Mouse (Mus musculus) lung, embryonic 15.5 days (tissue): ENCODE measurements around the gene Shroom3. TPM values are rescaled to one million over a fixed set of nuclear protein-coding genes. Genes with fewer than 3 reads are reported as not detected.

ENCODE experiments used
- ATAC-seq: fragments of 200-750 bp; cut with Nextera tagmentation; 2 replicates; pipeline ENCODE4 v1.8.0; 2017; ENCODE audit warnings: moderate number of reproducible peaks, borderline replicate concordance; ENCODE audit not compliant: low FRiP score, low TSS enrichment; ENCODE audit errors: extremely low read depth
- H3K27ac ChIP-seq: fragments of 300-500 bp; sonication (generic); 2 replicates; pipeline ENCODE4 v1.5.1; 2015; ENCODE audit warnings: moderate library complexity, mild to moderate bottlenecking, inconsistent platforms
- H3K27me3 ChIP-seq: fragments of 300-500 bp; sonication (generic); 2 replicates; pipeline ENCODE4 v1.6.1; 2015; ENCODE audit warnings: inconsistent platforms
- H3K36me3 ChIP-seq: fragments of 300-500 bp; sonication (generic); 2 replicates; pipeline ENCODE4 v1.6.1; 2015; ENCODE audit warnings: inconsistent platforms
- H3K4me1 ChIP-seq: fragments of 300-500 bp; sonication (generic); 2 replicates; pipeline ENCODE4 v1.6.1; 2015; ENCODE audit warnings: inconsistent platforms
- H3K4me2 ChIP-seq: fragments of 300-500 bp; sonication (generic); 2 replicates; pipeline ENCODE4 v1.6.1; 2015; ENCODE audit warnings: inconsistent platforms, mild to moderate bottlenecking, moderate library complexity
- H3K4me3 ChIP-seq: fragments of 300-500 bp; sonication (generic); 2 replicates; pipeline ENCODE4 v1.5.1; 2015; ENCODE audit warnings: mild to moderate bottlenecking, inconsistent platforms
- H3K9ac ChIP-seq: fragments of 300-500 bp; sonication (generic); 2 replicates; pipeline ENCODE4 v1.6.1; 2015; ENCODE audit warnings: inconsistent platforms
- H3K9me3 ChIP-seq: fragments of 300-500 bp; sonication (generic); 2 replicates; pipeline ENCODE4 v1.6.1; 2016; ENCODE audit warnings: inconsistent platforms
- WGBS: fragments of 180-500 bp; shearing (Covaris S2); methylation state at CpG from one replicate; pipeline ENCODE4 v1.1.7; 2015; 5-methylcytosine and 5-hydroxymethylcytosine counted together
- polyA plus RNA-seq: library from polyadenylated mRNA; unstranded; fragments of >200 nt; fragmentation: Nextera tagmentation; extraction: Ambion mirVana; gene quantifications from 2 replicates; pipeline ENCODE4 v1.2.1, GENCODE M21; 2015

Shroom3 gene
- polyA plus RNA-seq, 1 experiment from 2014 or later = 5.3 TPM

- Histone ChIP-seq H3K36me3 (no peaks in the 10 kb centered on the region), H3K9ac (no peak overlapping the region), H3K4me2 (no peak overlapping the region), H3K4me3 (no peak overlapping the region), H3K4me1 (peaks cover 45% of the 10 kb centered on the region), H3K27ac (peak overlapping the region; percentile 20; the same call in 1 of the 2 replicates), H3K9me3 (no peaks in the 10 kb centered on the region), H3K27me3 (no peaks in the 10 kb centered on the region)
- ATAC-seq = peak; percentile 66; the same call in 1 of the 2 replicates
- 36% methylated on average over 6 of the region's 6 CpGs for WGBS
Measured at GRCm38 (mm10) chr5:92930557-92930956, 247.3 kb downstream of the Shroom3 start.

GRCm38 (mm10) chr5:92931298-92931697 lies 248.1 kb downstream of the Shroom3 start:
- no peaks in the 10 kb centered on the region for H3K27me3 ChIP-seq
- H3K4me1 ChIP-seq = peaks cover 42% of the 10 kb centered on the region
- peak overlapping the region; percentile 26 for H3K27ac ChIP-seq
- 0 out of 2 replicates have a peak, but pooled peaks have one; percentile 40 for ATAC-seq
- no peaks in the 10 kb centered on the region for H3K36me3 ChIP-seq
- 38% methylated on average over 16 of the region's 16 CpGs for WGBS
- H3K4me3 ChIP-seq = no peak overlapping the region
- H3K9me3 ChIP-seq = no peaks in the 10 kb centered on the region
- 0 out of 2 replicates have a peak overlapping the region, but pooled peaks have one; percentile 2 for H3K4me2 ChIP-seq
- no peak overlapping the region; the same call in 1 of the 2 replicates for H3K9ac ChIP-seq

GRCm38 (mm10) chr5:92933010-92933409 lies 249.8 kb downstream of the Shroom3 start:
- ATAC-seq = no peak
- Histone ChIP-seq H3K27me3 (no peaks in the 10 kb centered on the region), H3K9me3 (no peaks in the 10 kb centered on the region), H3K4me3 (no peak overlapping the region), H3K36me3 (no peaks in the 10 kb centered on the region), H3K4me2 (no peak overlapping the region), H3K9ac (no peak overlapping the region), H3K4me1 (peaks cover 34% of the 10 kb centered on the region), H3K27ac (no peak overlapping the region)
- WGBS = 66% methylated on average over 10 of the region's 10 CpGs

- Histone ChIP-seq H3K27ac (no peak overlapping the region), H3K4me3 (no peak overlapping the region), H3K9me3 (no peaks in the 10 kb centered on the region), H3K4me2 (no peak overlapping the region), H3K9ac (no peak overlapping the region), H3K4me1 (peaks cover 34% of the 10 kb centered on the region), H3K27me3 (no peaks in the 10 kb centered on the region), H3K36me3 (no peaks in the 10 kb centered on the region)
- no peak for ATAC-seq
- WGBS = 81% methylated on average over 7 of the region's 7 CpGs
Measured at GRCm38 (mm10) chr5:92933599-92934217, 250.5 kb downstream of the Shroom3 start.

GRCm38 (mm10) chr5:92934269-92934939 lies 251.2 kb downstream of the Shroom3 start:
- Histone ChIP-seq H3K27ac (no peak overlapping the region), H3K27me3 (no peaks in the 10 kb centered on the region), H3K4me1 (peaks cover 34% of the 10 kb centered on the region), H3K9me3 (no peaks in the 10 kb centered on the region), H3K36me3 (no peaks in the 10 kb centered on the region), H3K9ac (no peak overlapping the region), H3K4me2 (no peak overlapping the region), H3K4me3 (no peak overlapping the region)
- ATAC-seq = no peak
- WGBS = 79% methylated on average over 7 of the region's 7 CpGs

GRCm38 (mm10) chr5:92935883-92936282 lies 252.6 kb downstream of the Shroom3 start:
- H3K9me3 ChIP-seq = peaks cover 3% of the 10 kb centered on the region; the same call in 1 of the 2 replicates
- no peak overlapping the region for H3K9ac ChIP-seq
- H3K36me3 ChIP-seq = peaks cover 11% of the 10 kb centered on the region
- no peak overlapping the region for H3K27ac ChIP-seq
- no peak overlapping the region for H3K4me2 ChIP-seq
- peaks cover 24% of the 10 kb centered on the region for H3K4me1 ChIP-seq
- no peak overlapping the region for H3K4me3 ChIP-seq
- no peak for ATAC-seq
- H3K27me3 ChIP-seq = no peaks in the 10 kb centered on the region
- WGBS = 80% methylated on average over 8 of the region's 8 CpGs

GRCm38 (mm10) chr5:92937701-92938100 lies 254.5 kb downstream of the Shroom3 start:
- H3K27me3 ChIP-seq = no peaks in the 10 kb centered on the region
- H3K9ac ChIP-seq = no peak overlapping the region
- no peak overlapping the region for H3K4me2 ChIP-seq
- H3K27ac ChIP-seq = no peak overlapping the region
- H3K4me3 ChIP-seq = no peak overlapping the region
- peaks cover 29% of the 10 kb centered on the region for H3K36me3 ChIP-seq
- no peak for ATAC-seq
- peaks cover 6% of the 10 kb centered on the region for H3K4me1 ChIP-seq
- 80% methylated on average over 4 of the region's 4 CpGs for WGBS
- peaks cover 19% of the 10 kb centered on the region for H3K9me3 ChIP-seq

- H3K4me1 ChIP-seq = no peaks in the 10 kb centered on the region
- no peak overlapping the region for H3K9ac ChIP-seq
- H3K9me3 ChIP-seq = peaks cover 21% of the 10 kb centered on the region
- 71% methylated on average over 15 of the region's 15 CpGs for WGBS
- ATAC-seq = no peak
- H3K4me3 ChIP-seq = no peak overlapping the region
- H3K36me3 ChIP-seq = peaks cover 36% of the 10 kb centered on the region
- H3K27ac ChIP-seq = peak overlapping the region; percentile 12; the same call in 1 of the 2 replicates
- no peak overlapping the region for H3K4me2 ChIP-seq
- H3K27me3 ChIP-seq = no peaks in the 10 kb centered on the region
Measured at GRCm38 (mm10) chr5:92939246-92939995, 256.2 kb downstream of the Shroom3 start.

- ATAC-seq = no peak
- 87% methylated on average over 57 of the region's 57 CpGs for WGBS
- no peak overlapping the region for H3K9ac ChIP-seq
Measured at GRCm38 (mm10) chr5:92942166-92942565, 258.9 kb downstream of the Shroom3 start.

GRCm38 (mm10) chr5:92942577-92942976 lies 259.3 kb downstream of the Shroom3 start:
- H3K27me3 ChIP-seq = no peaks in the 10 kb centered on the region
- no peak overlapping the region for H3K4me3 ChIP-seq
- H3K9ac ChIP-seq = no peak overlapping the region
- peaks cover 36% of the 10 kb centered on the region for H3K36me3 ChIP-seq
- no peaks in the 10 kb centered on the region for H3K4me1 ChIP-seq
- no peak overlapping the region for H3K27ac ChIP-seq
- peak; percentile 25; the same call in 1 of the 2 replicates for ATAC-seq
- H3K9me3 ChIP-seq = peaks cover 21% of the 10 kb centered on the region
- WGBS = 90% methylated on average over 47 of the region's 47 CpGs
- no peak overlapping the region for H3K4me2 ChIP-seq

More at GRCm38 (mm10) chr5:92942166-92942565, 258.9 kb downstream of the Shroom3 start:
- Histone ChIP-seq H3K27me3 (no peaks in the 10 kb centered on the region), H3K4me2 (no peak overlapping the region), H3K4me1 (no peaks in the 10 kb centered on the region), H3K4me3 (no peak overlapping the region), H3K9me3 (peaks cover 21% of the 10 kb centered on the region), H3K27ac (no peak overlapping the region), H3K36me3 (peaks cover 36% of the 10 kb centered on the region)

- Histone ChIP-seq H3K27me3 (no peaks in the 10 kb centered on the region), H3K36me3 (peaks cover 35% of the 10 kb centered on the region), H3K4me2 (no peak overlapping the region), H3K9me3 (peaks cover 21% of the 10 kb centered on the region), H3K4me3 (no peak overlapping the region), H3K9ac (no peak overlapping the region), H3K27ac (no peak overlapping the region), H3K4me1 (peaks cover 7% of the 10 kb centered on the region)
- 84% methylated on average over 5 of the region's 5 CpGs for WGBS
- ATAC-seq = no peak
Measured at GRCm38 (mm10) chr5:92944867-92945266, 261.6 kb downstream of the Shroom3 start.
